Mouse (Mus musculus) mesoderm, embryonic 11.5 days (tissue): Measurements from ENCODE around the gene Tex52.

Experiments
- DNase-seq: peaks from one replicate; pipeline ENCODE4 v3.0.0-alpha.2; 2012; ENCODE audit warnings: low read depth, low spot score

Gene Tex52

GRCm38 (mm10) chr6:128429300-128429699 is 54.0 kb downstream of the Tex52 start:
- no peak for DNase-seq

GRCm38 (mm10) chr6:128429826-128430225 is 54.6 kb downstream of the Tex52 start:
- no peak for DNase-seq

GRCm38 (mm10) chr6:128432356-128432915 is 57.2 kb downstream of the Tex52 start:
- no peak for DNase-seq

GRCm38 (mm10) chr6:128433566-128433965 is 58.3 kb downstream of the Tex52 start:
- no peak for DNase-seq
